Mouse (Mus musculus): ENCODE measurements around the gene Creld2.
"Not testable (repeated sequence)": the region's sequence is repeated elsewhere in the genome, so short reads cannot be mapped to it uniquely, and the experiment has no call there.

The Creld2 gene

DNA sequence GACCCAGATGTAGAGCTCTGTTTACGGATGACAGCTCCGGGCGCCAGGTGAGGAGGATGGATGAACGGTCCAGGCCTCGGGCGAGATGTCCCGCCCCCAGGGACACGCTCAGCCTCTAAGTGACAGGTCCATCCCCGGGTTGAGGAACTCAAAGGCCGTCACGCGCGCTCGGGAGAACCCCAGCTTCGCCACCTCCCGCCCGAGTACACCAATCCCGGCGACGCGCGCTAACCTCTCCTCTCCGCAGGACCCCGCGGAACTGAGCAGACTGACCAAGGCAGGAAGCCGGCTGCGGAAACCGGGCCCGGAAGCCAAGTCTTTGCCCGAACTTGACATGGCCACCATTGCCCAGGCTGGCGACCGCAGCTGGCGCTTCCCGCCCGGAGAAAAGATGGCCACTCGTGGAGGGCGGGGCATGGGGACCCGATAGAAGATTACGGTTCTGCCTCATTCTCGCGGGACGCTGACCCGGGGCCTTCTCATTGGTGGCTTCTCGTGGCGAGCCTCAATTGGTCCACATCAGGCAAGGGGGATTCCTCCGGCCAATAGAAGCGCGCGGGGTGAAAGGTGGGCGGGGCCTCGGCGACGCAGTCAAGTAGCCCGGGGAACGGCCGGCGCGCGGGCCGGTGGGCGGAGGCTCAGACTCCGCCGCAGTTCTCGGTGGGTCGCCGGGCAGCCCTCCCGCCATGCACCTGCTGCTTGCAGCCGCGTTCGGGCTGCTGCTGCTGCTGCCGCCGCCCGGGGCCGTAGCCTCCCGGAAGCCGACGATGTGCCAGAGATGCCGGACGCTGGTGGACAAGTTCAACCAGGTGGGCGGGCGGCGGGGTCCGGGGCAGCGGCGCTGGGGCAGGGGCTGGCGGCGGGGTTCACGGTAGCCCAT is at the start of gene Creld2, which contains the start of gene Alg12:
Creld2 (plus strand) TSS at position 621 of the 880 bp plus-strand sequence.
Alg12 (minus strand) TSS at position 293 of the 880 bp plus-strand sequence.
- in situ Hi-C loops (cut with MboI; ENCODE audit: unreplicated experiment in 2 of 2) = loop anchor here (10.0 to 25.0 kb wide), 2 partner anchors 54 to 332 kb away; no protein-coding TSS in a partner anchor

DNA sequence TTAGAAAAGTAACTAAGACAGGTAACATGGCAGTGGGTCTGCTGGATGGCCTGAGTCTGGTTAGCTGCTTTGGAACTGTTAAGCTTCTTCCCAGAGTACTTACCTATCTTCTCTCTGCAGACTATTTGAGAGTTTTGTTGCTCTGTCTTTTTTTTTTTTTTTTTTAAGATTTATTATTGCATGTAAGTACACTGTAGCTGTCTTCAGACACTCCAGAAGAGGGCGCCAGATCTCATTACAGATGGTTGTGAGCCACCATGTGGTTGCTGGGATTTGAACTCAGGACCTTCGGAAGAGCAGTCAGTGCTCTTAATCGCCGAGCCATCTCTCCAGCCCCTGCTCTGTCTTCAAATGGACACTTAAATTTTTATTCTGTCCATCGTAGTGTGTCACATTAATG is 44.8 kb upstream of the Creld2 start:
- in situ Hi-C loops (cut with MboI; ENCODE audit: unreplicated experiment in 2 of 2) = loop anchor here in 1 of 2 experiments (5.0 kb wide), 1 partner anchor 38 kb away; no protein-coding TSS in a partner anchor

DNA sequence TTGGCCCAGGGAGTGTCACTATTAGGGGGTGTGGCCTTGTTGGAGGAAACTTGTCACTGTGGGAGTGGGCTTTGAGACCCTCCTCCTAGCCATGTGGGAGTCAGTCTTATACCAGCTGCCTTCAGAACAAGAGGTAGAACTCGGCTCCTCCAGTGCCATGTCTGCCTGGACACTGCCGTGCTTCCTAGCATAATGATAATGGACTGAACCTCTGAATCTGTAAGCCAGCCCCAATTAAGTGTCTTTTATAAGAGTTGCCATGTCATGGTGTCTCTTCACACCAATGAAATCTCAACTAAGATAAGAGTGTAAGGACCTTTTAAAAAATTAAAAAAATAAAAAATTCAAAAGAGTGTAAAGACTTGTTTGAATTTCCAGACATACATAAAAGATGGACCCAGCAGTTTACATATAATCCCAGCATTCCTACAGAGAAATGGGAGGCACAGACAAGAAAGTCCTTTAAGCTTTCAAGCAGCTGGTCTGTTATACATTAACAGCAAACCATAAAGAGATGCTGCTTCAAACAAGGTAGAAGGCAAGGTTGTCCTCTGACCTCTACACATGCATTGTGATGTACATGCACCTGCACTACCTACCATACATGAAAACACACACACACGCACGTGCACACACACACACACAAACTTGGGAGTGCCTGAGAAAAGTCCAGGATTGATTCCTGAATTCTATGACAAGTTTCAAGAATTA is 27.2 kb upstream of the Creld2 start:
- in situ Hi-C loops (cut with MboI; ENCODE audit: unreplicated experiment in 2 of 2) = no loop called here

DNA sequence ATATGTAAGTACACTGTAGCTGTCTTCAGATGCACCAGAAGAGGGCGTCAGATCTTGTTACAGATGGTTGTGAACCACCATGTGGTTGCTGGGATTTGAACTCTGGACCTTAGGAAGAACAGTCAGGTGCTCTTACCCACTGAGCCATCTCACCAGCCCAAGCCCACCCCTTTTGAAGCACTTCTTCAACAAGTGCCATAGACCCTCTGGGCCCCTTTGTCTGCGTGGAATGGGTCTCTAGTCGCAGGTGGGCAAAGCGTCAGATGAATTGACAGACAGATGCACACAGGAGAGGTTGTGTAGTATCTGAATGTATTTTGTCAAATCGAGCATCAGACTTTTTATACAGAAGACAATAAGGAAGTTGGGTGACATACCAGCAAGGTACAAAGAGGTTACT is 24.7 kb upstream of the Creld2 start:
- in situ Hi-C loops (cut with MboI; ENCODE audit: unreplicated experiment in 2 of 2) = not testable (repeated sequence)

DNA sequence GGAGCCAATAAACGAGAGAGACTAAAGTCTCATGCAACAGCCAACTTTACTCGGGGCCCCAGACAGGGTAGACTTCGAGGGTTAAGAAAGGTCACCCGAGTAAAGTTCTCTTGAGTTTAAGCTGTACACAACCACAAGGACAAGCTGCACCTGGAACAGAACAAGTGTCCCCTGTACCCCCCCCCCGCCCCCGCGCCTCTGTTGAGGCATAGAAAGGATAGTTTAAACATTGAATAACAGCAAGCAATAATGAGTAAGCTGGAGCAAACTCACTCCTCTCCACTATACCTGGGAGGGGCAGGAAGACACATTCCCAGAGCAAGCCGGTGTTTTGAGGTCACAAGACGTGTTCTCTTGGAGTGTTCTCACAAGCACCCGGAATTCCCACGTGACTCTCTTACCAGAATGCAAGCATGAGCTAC is 19.5 kb upstream of the Creld2 start:
- in situ Hi-C loops (cut with MboI; ENCODE audit: unreplicated experiment in 2 of 2) = loop anchor here in 1 of 2 experiments (25.0 kb wide), 1 partner anchor 313 kb away; no protein-coding TSS in a partner anchor

DNA sequence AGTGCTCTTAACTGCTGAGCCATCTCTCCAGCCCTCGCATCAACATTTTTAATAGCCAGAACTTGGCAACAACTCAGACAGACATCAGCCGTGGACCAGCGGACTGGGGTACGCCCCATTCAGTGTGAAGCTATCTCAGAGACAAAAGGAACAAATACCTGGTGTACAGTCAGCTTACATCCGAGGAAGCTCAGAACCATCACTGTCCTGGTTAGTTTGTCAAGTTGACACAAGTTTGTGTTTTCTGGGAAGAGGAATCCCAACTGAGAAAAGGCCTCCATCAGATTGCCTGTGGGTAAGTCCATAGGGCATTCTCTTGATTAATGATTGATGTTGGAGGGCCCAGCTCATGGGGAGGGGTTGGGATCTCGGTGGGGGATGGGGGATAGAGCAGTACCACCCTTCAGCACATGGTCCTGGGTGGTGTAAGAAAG is 18.5 kb upstream of the Creld2 start:
- in situ Hi-C loops (cut with MboI; ENCODE audit: unreplicated experiment in 2 of 2) = loop anchor here in 1 of 2 experiments (25.0 kb wide), 1 partner anchor 314 kb away; no protein-coding TSS in a partner anchor

DNA sequence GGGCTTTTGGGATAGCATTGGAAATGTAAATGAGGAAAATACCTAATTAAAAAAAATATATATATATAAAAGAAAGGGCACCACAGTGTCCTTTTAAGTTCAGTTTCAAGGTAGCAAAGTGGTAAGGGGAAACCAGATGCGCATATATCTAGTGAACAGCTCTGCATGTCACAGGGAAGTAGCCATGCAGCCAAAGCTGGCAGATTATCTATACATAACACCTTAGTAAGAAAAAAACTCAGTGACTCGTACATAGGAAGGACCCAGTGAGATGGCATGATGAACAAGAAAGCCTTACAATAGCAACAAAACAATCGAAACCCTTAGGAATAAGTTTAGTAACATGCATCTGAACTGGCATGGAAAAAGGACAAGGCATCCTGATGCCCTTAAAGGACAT is 17.5 kb upstream of the Creld2 start:
- in situ Hi-C loops (cut with MboI; ENCODE audit: unreplicated experiment in 2 of 2) = loop anchor here in 1 of 2 experiments (25.0 kb wide), 1 partner anchor 315 kb away; no protein-coding TSS in a partner anchor

DNA sequence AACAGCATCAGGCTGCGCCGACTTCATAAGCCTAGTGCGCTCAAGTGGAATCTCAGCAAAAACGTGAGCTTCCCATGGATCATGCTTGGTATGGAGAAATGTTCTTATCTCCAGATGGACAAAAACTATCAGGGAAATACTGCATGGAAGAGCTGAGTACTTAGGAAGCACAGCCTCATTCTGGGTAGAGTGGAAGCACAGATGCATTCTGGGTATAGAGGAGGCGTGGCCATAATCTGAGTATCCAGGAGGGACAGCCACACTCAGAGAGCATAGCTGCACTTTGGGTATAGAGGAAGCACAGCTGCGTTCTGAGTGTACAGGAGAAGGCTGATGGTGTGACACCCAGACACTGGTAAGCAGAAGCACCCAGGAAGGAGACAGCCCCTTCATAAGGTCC is 17.1 kb upstream of the Creld2 start:
- in situ Hi-C loops (cut with MboI; ENCODE audit: unreplicated experiment in 2 of 2) = loop anchor here in 1 of 2 experiments (25.0 kb wide), 1 partner anchor 315 kb away; no protein-coding TSS in a partner anchor

DNA sequence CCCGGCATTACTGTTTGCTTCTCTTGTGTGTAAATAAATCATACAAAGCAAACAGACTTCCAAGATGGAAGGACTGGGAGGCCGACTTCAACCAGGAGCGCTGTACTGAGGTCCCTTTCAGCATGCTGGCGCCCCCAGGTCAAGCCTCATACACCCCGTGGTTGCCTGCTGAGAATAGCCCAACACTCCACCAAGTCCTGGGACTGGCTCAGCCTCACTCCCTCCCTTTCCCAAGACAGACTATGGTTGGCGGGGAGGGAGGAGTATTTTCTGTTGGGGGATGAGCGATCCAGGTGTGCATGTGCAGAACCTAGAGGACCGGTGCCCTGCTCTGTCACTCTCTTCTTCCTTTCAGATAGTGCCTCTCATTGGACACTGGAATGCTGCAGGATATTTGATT is 11.3 kb upstream of the Creld2 start:
- in situ Hi-C loops (cut with MboI; ENCODE audit: unreplicated experiment in 2 of 2) = loop anchor here in 1 of 2 experiments (25.0 kb wide), 1 partner anchor 321 kb away; no protein-coding TSS in a partner anchor

DNA sequence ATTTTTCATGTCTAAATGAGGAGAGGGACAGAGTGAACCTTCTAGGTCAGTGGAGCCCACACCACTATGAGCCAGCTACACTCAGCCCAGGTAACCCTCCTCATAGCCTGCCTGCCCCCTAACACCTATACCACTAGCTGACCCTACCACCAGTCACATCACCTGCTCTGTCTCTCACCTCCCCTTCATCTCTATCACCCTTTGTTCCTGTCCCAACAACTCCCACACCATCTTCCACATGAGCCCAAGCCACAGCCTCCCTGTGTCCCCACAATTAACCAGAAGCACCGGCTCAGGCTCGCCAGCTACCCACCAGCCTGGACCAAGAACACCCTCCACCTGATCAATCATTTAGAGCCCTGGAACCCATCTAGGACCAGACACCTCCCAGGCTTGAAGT is 9.1 kb upstream of the Creld2 start:
- in situ Hi-C loops (cut with MboI; ENCODE audit: unreplicated experiment in 2 of 2) = loop anchor here (5.0 to 25.0 kb wide), 3 partner anchors 38 to 323 kb away; no protein-coding TSS in a partner anchor

DNA sequence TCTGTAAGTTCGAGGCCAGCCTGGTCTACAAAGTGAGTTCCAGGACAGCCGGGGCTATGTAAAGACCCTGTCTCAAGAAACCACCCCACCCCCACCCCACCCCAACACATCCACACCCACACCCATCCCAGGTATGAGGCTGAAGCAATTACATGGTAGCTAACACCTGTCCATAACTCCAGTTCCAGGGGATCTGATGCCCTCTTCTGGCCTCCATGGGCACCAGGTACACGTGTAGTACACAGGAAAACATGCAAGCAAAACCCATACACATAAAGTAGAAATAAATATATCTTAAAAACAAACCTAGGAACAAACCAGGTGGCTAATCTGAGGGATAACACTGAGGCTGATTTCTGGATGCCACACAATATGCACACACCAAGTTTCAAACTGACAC is 6.2 kb upstream of the Creld2 start:
- in situ Hi-C loops (cut with MboI; ENCODE audit: unreplicated experiment in 2 of 2) = loop anchor here (5.0 to 25.0 kb wide), 3 partner anchors 41 to 326 kb away; no protein-coding TSS in a partner anchor

DNA sequence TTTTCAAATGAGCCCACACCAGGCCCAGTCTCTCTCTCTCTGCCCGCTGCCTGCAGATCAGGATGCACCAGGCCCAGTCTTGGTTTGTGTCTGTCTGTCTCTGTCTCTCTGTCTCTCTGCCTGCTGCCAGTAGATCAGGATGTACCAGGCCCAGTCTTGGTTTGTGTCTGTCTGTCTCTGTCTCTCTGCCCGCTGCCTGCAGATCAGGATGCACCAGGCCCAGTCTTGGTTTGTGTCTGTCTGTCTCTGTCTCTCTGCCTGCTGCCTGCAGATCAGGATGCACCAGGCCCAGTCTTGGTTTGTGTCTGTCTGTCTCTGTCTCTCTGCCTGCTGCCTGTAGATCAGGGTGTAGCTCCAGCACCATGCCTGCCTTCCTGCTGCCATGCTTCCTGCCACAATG is 5.6 kb upstream of the Creld2 start:
- in situ Hi-C loops (cut with MboI; ENCODE audit: unreplicated experiment in 2 of 2) = loop anchor here (5.0 to 25.0 kb wide), 3 partner anchors 42 to 327 kb away; no protein-coding TSS in a partner anchor

DNA sequence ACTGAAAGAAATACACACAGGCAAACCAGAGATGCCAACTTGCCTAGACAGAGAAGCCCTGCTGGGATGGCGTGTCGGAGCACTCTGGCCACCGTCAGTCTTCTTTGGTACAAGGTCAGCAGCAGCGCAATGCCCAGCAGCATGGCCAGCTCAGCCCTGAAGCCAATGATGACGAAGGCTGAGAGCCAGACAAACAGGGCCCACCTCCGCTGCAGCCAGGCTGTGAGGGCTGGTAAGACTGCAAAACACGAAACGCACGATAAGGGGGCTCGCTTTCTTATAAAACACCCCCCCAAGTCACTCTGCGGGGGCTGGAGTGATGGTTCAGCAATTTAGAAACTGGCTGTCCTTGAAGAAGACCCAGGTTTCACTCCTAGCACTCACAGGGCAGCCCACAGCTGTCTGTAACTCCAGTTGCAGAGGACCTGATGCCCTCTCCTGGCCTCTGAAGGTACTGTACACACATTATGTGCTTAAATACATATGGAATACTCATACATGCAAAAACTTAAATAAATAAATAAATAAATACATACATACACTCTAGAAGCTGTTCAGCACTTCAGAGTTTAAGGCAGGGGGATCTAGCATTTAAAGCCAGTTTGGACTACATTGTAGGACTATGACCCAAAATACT is 4.9 kb upstream of the Creld2 start:
- in situ Hi-C loops (cut with MboI; ENCODE audit: unreplicated experiment in 2 of 2) = loop anchor here (5.0 to 25.0 kb wide), 3 partner anchors 42 to 327 kb away; no protein-coding TSS in a partner anchor

DNA sequence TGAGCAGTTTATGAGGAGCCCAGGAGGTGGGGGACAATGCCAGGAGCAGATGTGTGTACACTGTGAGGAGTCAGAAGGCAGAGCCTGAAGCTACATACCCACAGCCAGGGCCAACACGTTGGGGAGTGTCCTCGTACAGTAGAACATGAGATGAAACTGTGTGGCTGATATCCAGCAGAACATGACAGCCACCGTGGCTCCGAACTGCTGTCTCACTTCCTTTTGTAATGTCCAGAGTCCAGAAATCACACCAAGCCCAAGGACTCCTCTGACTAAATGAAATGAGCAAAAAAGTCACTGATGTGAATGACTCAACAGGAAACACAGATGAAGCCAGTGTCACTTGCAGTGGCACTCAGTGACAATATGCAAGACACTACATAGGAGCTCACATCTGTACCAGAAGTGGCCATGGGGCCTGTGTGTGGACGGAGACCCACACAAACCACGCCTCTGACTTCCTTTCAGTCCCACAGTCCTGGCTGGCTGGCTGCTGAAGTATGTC is 4.2 kb upstream of the Creld2 start:
- in situ Hi-C loops (cut with MboI; ENCODE audit: unreplicated experiment in 2 of 2) = loop anchor here (10.0 to 25.0 kb wide), 2 partner anchors 50 to 328 kb away; no protein-coding TSS in a partner anchor

DNA sequence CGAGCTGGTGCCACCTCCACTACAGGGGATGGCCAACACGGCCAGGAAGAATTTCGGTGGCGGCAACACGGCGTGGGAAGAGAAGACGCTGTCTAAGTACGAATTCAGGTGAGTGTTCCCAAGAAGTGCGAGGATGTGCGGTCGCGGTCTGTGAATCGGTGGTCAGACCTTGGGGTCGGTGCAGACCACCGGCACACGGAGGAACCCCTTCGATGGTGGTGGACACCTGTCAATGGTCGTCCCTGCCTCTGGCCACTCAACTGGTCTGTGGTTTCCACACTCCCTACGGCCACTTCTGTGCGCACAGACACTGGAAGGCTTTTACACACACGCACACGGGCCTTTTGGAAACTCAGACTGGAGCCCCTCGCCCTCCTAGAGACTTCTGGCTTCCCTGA is 459 bp downstream of the Creld2 start:
- in situ Hi-C loops (cut with MboI; ENCODE audit: unreplicated experiment in 2 of 2) = loop anchor here (10.0 to 25.0 kb wide), 5 partner anchors 55 to 615 kb away; partner anchors contain the start of genes Odf3b (in 1 of the 2), Sco2 (in 1 of the 2), Trabd (in 1 of the 2) and Tymp (in 1 of the 2)

DNA sequence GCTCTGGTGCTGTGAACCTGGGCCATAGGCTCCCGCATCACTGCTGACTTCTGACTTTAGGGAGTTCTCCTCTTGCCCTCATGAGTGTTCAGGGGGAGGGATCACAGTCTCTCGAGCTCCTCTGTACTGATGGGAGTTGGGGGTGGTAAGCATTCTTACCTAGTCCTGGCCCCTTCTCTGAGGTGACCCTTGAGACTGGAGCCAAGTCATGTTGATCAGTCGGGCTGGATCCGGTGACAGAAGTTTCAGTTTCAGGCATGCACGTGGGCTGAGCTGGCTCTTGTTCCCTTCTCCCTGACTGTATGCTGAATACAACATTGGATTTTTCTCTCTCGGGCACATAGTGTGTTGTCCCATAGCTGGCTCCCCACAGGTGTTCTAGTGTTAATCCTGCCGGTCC is 2.0 kb downstream of the Creld2 start:
- in situ Hi-C loops (cut with MboI; ENCODE audit: unreplicated experiment in 2 of 2) = loop anchor here (10.0 to 25.0 kb wide), 4 partner anchors 253 to 613 kb away; partner anchors contain the start of genes Odf3b (in 1 of the 2), Sco2 (in 1 of the 2), Trabd (in 1 of the 2) and Tymp (in 1 of the 2)

DNA sequence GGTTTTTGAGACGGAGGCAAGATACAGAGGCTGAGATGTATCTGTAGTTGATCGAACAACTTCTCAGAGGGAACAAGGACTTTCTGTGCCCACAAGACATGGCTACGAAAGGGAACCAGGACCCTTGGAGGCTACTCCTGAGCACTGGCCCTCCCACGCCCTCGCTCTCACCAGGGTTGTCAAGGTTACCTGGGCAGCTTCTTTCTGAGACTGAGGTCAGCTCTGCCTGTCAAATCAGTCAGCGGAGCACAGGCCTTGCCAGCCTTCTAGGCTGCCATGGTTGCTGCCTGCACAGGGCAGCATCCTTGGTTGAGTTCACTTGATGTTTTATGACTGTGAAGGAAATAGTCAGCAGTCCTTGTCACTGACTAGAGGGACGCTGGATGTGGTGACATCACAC is 3.1 kb downstream of the Creld2 start:
- in situ Hi-C loops (cut with MboI; ENCODE audit: unreplicated experiment in 2 of 2) = loop anchor here (10.0 to 25.0 kb wide), 4 partner anchors 252 to 612 kb away; partner anchors contain the start of genes Odf3b (in 1 of the 2), Sco2 (in 1 of the 2), Trabd (in 1 of the 2) and Tymp (in 1 of the 2)

DNA sequence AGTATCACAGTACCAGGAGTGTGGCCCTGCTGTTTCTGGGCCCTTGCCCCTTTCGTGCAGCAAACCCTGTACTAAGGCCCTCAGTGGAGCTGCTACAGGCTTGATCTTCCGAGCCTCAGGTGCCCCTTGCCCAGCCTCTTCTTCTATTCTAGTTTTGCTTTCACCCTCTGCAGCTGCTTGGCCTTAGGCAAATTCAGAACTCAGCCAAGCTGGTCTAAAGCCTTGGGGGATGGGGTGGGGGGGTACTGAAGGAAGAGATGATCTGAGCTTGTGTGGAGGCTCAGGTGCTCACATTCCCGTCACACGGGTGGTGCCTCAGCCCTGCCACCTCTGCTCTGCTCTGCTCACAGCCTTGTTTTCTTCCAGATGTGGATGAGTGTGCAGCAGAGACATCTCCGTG is 3.9 kb downstream of the Creld2 start:
- in situ Hi-C loops (cut with MboI; ENCODE audit: unreplicated experiment in 2 of 2) = loop anchor here (10.0 to 25.0 kb wide), 4 partner anchors 251 to 611 kb away; partner anchors contain the start of genes Odf3b (in 1 of the 2), Sco2 (in 1 of the 2), Trabd (in 1 of the 2) and Tymp (in 1 of the 2)

DNA sequence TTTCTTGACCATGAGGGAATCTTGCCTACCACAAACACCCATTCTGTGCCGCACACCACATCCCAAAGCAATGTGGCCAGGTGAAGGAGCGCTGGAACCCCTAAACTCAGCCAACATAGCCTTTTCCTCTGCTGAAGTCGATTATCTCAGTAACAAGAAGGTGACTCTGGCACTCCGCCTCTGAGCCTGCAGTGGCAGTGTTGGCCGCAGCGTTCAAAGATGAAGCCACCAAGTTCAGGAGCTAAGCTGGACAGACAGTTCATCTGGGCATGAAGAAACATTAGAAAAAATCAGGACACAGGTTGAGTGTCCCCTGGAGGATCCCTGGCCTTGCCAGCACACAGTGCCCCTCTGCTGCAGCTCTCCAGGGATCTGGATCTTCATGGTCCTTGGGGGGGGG is 8.0 kb downstream of the Creld2 start:
- in situ Hi-C loops (cut with MboI; ENCODE audit: unreplicated experiment in 2 of 2) = loop anchor here (5.0 to 25.0 kb wide), 6 partner anchors 50 to 607 kb away; partner anchors contain the start of genes Ppp6r2 (in 2 of the 2), Odf3b (in 1 of the 2), Sco2 (in 1 of the 2) and Trabd (in 1 of the 2)

Data from v-Abl transformed pro-B cells (cell line).